Mouse (Mus musculus): ENCODE data around the gene Rpl3.

The Rpl3 gene

DNA sequence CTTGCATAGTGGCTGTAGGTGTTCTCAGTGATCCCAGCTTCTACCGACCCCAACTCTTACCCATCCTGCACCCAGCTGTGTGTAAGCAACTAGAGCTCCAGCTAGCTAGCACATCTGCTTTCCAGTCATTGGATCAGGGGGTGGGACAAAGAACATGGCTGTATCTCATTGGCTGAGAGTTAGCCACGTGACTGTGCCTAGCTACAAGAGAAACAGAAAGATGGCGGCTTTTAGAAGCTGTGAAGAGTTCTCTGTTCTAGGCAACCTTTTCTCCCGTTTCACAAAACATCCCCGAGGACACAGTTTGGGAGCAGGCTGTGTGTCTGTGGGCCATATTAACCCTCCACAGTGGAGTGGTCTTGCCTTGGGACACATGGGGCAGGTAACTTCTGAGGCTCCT lies 23.6 kb upstream of the Rpl3 start:
- no peak for DNase-seq (ENCODE audit: low read depth, low spot score)

DNA sequence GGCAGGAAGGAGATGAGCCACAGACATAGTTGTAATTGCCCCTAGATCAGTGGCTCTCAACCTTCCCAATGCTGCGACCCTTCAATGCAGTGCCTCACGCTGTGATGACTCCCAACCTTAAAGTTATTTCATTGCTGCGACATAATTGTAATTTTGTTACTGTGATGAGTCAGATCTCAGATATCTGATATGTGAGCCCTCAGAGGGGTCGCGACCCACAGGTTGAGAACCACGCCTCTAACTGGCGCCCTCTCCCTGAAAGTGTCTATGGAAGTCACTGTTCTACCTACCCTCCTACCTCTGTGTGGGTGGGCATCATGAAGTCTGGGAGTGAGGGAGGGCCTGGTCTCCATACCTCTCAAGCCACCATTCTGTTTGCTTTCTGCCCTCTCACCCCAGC lies 22.7 kb upstream of the Rpl3 start:
- DNase-seq (ENCODE audit: low read depth, low spot score) = no peak

DNA sequence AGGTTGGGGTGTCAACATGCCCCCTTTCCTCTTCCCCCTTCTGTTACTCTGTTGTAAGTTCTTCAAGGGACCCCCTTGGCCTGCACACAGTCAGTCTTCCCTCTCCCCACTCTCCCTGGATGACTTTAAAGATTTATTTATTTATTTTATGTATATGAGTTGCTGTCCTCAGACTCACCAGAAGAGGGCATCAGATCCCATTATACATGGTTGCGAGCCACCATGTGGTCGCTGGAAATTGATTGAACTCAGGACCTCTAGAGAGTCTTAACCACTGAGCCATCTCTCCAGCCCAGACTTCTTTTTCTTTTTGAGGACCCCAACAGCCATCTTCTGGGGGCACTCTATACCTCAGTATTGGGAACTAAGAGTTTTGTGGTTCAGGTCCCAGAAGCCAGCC lies 20.8 kb upstream of the Rpl3 start:
- DNase-seq (ENCODE audit: low read depth, low spot score) = no peak

DNA sequence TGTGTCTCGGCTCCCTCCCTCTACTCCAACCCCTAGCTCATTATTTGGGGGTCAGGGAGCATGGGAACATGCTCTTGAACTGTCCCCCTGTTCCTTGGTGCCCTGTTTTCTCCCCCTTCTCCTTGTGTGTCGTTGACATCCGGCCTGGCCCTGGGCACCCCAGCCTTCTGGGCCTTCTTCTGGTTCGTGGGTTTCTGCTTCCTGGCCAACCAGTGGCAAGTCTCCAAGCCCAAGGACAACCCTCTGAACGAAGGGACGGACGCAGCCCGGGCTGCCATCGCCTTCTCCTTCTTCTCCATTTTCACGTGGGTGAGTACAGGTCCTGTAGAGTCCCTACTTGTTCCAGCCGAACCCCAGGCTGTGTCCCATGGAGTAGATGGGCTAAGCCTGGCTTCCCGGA lies 19.8 kb upstream of the Rpl3 start:
- DNase-seq (ENCODE audit: low read depth, low spot score) = no peak

DNA sequence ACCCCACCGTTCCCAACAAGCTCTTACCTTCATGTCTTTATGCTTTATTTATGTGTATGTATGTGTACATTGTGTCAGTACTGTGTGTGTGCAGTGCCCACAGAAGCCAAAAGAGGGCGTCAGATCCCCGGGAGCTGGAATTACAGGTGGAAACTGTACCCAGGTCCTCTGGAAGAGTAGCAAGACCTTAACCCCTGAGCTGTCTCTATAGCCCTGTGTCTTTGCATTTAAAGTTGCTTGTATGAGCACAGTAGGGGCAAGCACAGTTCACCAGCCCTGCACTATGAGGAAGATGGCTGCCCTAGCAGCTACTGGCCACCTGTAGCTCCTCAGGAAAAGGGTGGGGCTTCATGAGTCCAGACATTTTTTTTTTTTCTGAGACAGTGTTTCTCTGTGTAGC lies 15.9 kb upstream of the Rpl3 start:
- DNase-seq (ENCODE audit: low read depth, low spot score) = no peak

DNA sequence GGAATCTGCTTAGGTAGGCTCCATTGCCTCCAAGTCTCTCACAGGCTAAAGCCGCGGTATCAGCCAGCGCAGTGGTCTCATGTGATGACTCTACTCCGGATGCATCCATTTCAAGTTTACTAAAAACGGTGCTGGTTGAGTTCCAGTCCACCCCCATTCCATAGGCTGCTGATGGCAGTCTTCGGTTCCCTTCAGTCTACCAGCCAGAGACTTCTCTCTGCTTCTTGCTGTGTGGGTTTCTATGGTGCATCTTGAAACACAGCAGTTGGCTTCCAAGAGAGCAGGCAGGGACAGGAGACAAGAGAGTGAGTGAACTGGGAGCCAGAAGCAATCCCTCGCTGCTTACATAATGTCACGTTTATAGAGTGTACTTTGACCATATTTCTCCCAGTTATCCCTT lies 15.5 kb upstream of the Rpl3 start:
- DNase-seq (ENCODE audit: low read depth, low spot score) = no peak

DNA sequence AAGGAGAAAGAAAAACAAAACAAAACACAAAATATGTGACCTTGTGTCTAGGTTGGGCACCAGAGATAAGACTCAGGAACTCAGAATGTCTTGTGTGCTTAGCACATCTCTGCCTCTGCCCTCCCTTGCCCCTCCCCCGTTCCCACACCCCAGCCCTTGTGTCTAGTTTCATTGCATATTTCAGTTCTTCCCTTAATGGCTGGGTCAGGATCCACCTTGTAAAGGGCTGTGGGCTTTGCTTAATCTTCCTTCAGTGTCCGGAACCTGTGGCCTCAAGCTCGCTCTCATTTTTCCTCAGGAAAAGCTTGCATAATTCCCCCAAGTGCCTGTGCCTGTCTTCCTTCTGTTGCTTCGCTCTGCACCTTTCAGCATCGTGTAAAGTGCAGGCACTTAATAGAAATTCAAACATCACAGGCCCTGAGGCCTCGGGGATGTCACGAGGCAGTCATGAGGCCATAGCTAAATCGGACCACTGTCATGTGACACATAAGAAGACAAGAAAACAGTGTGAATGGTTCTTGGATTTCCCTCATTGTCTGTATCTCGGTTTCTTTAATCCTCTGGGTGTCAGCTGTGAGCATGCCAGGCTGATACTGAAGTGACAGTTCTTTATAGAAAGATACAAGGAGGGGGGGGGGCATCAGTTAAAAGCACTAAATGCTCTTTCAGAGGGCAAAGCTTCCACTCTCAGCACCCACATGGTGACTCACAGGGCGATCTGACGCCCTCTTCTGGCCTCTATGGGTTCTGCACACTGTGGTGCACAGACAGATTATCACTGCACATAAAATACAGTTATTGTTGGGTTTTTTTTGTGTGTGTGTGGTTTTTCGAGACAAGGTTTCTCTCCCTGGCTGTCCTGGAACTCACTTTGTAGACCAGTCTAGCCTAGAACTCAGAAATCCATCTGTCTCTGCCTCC lies 14.1 kb upstream of the Rpl3 start:
- DNase-seq (ENCODE audit: low read depth, low spot score) = no peak

DNA sequence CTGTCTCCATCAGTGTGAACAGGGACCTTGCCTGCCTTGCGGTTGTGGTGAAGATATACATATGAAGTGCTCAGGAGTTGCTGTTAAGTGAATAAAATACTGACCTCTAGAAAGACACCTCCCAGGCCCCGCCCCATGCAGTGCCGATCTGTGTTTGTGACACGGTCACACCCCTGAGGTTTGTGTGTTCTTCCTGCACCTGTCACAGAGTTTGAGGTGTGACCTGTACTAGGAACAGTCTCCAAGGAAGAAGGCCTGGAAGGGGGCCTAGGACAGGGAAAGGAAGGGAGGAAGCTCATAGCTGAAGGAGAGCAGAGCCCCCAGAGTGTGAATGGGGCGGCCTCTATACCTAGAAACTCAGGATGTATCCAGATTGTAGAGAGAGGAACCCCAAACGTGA lies 10.8 kb upstream of the Rpl3 start:
- DNase-seq (ENCODE audit: low read depth, low spot score) = no peak

DNA sequence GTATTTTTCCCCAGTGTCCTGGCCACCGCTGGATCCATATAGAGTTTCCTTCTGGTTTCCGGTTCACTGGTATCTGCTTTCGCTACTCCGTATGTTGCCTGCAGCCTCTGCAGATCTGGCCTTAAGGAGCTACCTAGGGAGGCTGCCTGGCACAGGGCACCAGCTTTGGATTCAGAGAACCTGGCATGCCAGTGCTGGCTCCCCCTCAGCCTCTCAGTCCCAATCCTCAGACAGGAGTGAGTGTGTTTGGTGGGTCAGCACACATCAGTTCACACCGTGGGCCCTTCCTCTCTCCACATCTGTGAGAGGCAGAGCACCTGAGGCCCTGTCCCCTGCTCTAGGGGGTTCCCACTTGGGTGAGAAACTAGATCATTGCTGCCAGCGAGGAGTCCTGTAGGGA lies 9.8 kb upstream of the Rpl3 start:
- DNase-seq (ENCODE audit: low read depth, low spot score) = no peak

DNA sequence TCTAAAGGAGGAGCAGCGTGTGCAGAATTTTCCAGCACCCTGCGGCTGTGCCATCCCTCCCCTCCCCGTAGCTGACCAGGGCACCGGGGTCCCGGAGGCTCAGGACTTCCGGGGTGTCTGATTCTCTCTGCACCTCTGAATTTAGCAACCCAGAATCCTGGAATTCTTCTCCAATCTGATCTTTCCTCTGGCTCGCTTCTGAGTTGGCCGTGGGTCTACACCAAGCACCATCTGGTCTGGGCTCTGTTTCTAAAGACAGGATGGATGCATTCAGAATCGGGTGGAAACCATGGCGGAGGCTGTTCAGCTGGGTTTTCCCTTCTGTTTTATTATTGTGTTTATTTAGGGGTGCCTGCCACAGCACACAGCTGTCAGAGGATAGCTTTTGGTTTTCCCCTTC lies 9.2 kb upstream of the Rpl3 start:
- DNase-seq (ENCODE audit: low read depth, low spot score) = no peak

DNA sequence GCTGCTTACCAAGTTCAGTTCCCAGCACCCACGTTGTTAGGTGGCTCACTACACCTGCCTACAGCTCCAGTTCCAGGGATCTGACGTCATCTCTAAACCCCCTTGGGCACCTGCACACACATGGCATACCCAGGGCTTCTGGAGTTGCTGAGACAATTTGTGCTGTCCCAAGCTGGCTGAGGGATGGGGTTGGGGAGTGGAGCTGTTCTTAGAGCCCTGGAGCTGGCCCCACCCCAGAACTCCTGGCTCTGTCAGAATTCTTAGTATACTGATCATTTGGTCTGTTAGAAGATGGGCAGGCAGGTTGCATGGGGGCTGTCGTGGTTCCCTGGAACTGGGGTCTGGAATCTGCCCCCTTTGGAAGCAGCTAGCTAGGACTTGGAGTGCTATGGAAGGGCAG lies 8.5 kb upstream of the Rpl3 start:
- no peak for DNase-seq (ENCODE audit: low read depth, low spot score)

DNA sequence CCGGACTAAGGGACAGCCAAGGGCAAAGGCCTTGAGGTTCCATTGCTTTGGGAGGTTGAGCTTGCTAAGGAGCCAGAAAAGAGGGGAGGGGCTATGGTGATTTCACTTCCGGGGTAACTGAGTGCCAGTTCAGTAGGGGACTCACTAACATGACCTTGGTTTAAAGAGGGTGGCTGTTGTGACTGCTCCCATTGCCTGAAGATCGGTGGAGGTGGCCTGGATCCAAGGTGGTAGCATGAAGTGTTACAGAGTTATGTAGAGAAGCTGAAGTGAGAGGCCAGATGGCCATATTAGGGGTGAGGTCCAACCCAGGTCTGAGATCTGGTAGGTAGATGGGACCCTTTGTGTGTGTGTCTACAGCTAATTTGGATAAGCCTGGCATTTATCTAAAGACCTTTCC lies 7.8 kb upstream of the Rpl3 start:
- DNase-seq (ENCODE audit: low read depth, low spot score) = no peak

DNA sequence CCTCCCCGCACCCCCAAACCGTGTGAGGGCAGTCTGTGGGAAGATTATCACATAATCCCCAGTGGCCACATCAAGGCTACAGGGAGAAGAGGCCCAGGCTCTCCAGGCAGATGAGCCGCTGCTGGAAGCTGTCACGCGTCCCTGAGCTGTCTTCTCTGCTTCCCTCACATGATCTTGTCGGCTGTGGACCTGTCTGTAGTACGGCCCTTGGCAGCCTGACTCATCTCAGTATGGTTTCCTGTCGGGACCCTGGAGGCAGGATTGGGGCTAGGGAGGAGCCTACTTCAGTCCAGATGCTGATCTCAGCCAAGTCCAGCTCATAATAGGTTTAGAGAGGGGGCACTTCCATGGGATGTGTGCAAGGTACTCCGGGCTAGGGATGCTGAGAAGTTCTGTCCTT lies 7.1 kb upstream of the Rpl3 start:
- no peak for DNase-seq (ENCODE audit: low read depth, low spot score)

DNA sequence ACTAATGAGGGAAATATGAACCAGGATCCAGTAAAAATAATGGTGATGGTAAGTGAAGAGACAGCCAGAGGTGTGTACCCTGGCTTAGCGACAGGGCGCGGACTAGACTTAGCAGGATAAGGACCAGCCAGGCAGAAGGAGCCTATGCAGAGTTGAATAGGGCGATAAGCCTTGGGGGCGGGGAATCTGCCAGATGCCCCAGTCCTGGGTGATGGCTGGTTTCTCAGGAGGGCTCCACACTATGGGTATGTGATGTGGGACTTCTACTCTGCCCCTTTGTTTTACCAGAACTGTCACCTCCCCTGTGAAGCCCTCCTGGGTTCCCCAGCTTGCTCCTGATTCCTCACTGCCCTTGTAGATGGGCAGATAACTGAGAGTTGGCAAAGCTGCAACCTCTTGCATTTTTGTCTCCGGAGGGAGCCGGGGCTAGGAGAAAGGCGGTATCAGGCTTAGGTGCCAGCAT lies 6.4 kb upstream of the Rpl3 start:
- DNase-seq (ENCODE audit: low read depth, low spot score) = no peak

DNA sequence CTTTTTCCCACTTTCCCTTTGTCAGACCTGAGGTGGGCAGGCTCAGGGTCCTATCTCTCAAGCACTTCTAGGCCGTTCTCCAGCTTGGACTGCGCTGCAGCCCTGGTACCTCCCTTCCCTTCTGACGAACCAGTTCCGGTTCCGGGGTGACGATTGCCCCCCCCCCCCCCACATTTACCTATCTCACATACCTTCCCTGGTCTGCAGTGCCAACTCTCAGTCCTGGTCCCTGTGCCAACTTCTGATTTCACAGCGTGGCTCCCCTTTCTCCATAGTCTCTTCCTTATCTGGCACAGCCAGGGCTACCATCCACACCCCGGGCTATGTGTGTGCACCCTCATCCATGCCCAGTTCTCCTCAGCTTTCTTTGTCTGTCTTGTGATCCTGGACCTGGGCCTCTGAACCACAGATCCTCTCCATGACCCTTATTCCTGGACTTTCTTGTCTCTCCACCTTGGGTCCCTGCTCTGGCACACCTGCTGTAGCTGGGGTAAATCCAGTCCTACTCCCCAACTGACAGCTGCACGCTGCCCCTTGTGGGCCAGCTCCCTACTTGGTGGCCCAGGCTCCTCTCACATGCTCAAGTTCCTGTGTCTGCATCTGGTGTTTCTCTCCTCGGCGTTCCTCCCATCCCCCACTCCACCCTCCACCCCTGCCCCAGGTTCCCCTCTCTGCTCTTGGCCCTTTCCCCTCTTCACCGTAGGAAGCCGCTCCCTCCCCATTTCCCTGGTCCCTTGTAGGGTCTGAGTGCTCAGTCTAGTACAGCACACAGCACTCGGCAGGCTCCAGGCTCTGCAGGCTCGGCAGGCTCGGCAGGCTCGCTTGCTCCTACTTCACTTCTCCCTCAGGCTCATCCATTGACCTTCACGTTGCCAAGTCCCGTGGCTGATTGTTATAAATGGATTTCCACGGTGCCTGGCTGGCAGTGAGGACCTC lies 5.5 kb upstream of the Rpl3 start:
- DNase-seq (ENCODE audit: low read depth, low spot score) = no peak

DNA sequence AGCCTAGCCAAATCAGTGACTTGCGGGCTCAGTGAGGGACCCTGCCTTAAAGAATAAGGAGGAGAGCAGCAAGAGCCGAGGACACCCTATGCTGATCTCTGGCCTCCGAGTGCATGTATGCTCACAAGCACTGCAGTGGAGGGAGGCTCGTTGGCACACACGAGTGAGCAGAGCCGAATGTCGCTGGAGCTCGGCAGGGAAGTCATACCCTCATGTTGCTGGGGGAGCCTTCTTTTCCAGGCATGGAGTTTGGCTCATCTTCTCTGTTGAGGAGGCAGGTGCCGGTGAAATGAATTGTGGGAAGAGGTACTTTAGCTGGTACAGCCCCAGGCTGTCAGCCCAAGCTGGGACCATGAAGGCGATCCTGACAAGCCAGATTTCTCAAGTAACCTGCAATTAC lies 4.7 kb upstream of the Rpl3 start:
- no peak for DNase-seq (ENCODE audit: low read depth, low spot score)

DNA sequence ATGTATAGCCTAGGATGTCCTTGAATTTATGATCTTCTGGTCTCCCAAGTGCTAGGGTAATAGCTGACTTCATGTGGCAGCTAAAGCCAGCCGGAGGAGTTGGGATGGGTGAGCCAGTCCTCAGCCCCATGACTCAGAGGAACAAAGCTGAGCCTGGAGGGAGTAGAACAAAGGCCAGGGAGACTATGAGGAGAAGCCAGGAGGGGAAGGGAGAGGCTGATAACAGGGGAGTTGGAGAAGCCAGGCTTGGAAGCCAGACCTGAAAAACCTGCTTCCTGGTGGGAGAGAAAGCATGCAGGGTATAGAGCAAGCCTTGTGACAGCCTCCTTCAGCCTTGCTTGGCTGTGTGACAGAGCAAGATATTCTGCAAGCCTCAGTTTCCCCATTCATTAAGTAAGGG lies 3.9 kb upstream of the Rpl3 start:
- DNase-seq (ENCODE audit: low read depth, low spot score) = no peak

DNA sequence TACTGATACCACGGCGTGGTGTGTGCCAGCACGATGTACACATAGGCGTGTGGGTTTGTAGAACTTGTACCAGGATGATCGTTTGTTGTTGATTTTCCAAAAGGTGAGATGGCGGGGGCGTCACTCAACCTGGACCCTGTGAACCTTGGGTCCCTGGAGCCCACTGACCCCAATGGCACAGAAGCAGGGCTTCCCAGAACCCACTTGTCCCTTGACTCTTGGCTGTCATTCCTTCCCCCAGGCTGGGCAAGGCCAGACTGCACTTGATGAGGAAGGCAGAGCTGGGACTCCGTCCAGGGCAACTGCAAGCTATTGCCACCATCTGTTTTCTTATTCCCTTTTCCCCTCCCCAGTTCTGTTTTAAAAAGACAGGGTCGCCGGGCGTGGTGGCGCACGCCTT lies 2.5 kb upstream of the Rpl3 start:
- DNase-seq (ENCODE audit: low read depth, low spot score) = no peak

DNA sequence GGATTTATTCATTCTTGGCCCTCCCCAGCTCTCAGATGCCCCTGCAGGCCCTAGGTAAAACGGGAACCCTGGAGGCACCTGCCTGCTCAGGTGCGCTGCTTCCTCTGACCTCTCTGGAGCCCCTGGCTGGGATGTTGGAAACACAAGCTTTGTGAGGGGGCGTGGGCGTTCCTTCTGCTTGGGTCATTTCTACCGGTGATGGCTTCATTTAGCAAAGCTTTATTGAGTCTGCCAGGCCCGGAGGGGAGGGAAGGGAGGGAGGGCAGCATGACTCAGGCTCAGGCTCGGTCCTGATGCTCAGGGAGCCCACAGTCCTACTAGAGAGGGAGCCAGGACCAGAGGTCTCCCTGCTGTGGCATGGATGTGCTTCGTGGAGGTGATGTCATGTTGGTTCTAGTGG lies 931 bp upstream of the Rpl3 start:
- DNase-seq (ENCODE audit: low read depth, low spot score) = no peak

DNA sequence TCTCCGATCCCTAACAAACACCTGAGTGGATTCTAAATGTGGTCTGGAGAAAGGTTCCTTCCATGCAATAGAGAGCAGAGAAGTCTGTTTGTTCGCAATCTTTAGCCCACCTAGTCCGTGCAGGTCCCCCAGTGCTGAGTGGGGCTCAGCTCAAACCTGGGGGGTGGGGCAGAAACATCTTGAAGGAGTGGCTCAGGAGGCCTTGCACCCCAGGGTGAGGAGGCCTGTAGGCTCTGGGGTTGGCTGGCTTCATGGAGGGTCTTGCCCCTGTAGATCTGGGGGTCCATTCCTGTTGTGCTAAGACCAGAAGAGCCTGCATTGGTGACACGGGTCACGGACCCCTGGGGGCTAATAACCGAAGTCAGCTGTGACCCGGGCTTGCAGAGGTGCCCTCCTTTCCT lies 373 bp upstream of the Rpl3 start:
- no peak for DNase-seq (ENCODE audit: low read depth, low spot score)

DNA sequence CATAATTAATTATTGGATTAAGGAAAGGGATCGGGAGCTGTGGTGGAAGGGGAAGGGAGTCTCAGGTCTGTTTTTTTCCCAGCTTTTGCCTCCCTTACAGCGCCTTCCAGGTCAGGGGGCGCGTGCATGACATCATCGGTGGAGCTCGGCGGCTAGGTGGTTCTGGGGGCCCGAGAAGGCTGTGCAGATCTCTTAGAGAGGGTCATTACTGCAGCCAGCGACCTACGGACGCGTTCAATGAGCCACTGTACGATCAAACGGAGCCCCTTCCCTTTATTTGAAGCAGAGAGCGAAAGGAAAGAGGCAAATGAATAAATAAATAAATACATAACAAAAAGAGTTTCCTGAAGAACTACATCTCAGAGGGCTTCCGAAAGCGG lies 937 bp downstream of the Rpl3 start:
- DNase-seq (ENCODE audit: low read depth, low spot score) = no peak

DNA sequence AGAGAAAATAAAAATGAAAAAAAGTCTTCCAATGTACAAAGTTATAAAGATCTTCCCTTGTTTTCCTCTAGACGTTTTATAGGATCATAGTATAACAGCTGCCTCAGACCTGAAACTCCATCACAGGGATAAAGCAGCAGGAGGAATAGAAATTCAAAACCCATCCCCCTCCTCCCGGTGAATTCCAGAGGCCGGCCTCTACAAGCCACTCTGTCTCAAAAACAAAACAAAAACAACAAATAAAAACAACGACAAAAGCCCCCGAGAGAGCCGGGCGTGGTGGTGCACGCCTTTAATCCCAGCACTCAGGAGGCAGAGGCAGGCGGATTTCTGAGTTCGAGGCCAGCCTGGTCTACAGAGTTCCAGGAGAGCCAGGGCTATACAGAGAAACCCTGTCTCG lies 1.5 kb downstream of the Rpl3 start:
- no peak for DNase-seq (ENCODE audit: low read depth, low spot score)

DNA sequence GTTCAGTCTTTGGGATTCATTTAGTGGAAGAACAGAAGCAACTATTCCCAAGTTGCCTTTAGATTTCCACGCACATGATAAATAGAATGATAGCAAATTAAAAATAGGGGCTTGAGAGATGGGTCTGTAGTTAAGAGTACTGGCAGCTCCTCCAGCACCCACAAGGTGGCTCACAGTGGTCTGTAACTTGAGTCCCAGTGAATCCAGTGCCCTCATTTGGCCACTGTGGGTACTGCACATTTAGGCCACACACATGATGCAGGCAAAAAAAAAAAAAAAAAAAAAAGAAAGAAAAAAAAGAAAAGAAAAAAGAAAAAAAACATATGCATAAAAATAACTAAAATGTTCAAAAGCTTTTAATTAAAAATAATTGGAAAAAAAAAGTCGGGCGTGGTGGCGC lies 3.0 kb downstream of the Rpl3 start:
- DNase-seq (ENCODE audit: low read depth, low spot score) = peak; percentile 88

All from retina, postnatal 7 days (tissue).